Mouse (Mus musculus): Measurements from ENCODE around the gene Lfng. TPM values are rescaled to one million over a fixed set of nuclear protein-coding genes. Genes with fewer than 3 reads are reported as not detected.
A peak's percentile ranks its signal among the peaks of the same experiment; 100 is the strongest.

Lfng gene
- polyA plus RNA-seq (2015; fragmentation: Nextera tagmentation; extraction: Ambion mirVana): 7.1 and 7.3 TPM in 2 replicates

DNA sequence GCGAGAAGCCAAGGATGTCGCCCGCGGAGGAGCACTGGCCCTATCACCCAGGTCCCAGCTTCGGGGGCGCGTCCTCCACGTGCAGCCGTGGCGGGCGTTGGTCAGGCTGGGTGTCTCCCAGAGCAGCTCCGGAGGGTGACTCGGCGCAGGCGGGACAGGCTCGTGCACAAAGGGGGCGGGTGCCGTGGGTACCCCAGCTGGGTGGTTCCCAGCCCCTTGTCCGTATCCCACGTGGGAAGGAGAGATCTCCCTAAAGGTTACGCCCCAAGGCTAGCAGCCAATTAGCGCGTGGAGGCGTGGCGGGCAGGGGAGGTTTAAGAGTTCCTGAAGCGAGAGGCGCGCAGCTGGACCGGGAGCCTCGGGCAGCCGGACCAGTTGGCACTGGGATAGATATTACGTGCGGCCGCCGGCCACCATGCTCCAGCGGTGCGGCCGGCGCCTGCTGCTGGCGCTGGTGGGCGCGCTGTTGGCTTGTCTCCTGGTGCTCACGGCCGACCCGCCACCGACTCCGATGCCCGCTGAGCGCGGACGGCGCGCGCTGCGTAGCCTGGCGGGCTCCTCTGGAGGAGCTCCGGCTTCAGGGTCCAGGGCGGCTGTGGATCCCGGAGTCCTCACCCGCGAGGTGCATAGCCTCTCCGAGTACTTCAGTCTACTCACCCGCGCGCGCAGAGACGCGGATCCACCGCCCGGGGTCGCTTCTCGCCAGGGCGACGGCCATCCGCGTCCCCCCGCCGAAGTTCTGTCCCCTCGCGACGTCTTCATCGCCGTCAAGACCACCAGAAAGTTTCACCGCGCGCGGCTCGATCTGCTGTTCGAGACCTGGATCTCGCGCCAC lies at the start of gene Lfng:
Gene Lfng, plus strand, starts transcription at position 320 of the 835 bp plus-strand sequence.
- Histone ChIP-seq H3K4me1 (replicated peaks; ENCODE audit: control insufficient read depth, insufficient read depth, low read length) (peaks cover 12% of the 10 kb centered on the region), H3K9me3 (ENCODE audit: control insufficient read depth) (no peaks in the 10 kb centered on the region), H3K27ac (ENCODE audit: low read depth, low read length) (peak within 1 kb of the TSS; percentile 57), H3K27me3 (replicated peaks; ENCODE audit: control insufficient read depth, insufficient read depth, low read length) (peaks cover 9% of the 10 kb centered on the region), H3K9ac (ENCODE audit: low read depth, low read length) (peak within 1 kb of the TSS; percentile 50), H3K36me3 (ENCODE audit: control insufficient read depth, insufficient read depth) (peaks cover 2% of the 10 kb centered on the region; the same call in 1 of the 2 replicates), H3K4me3 (ENCODE audit: low read depth, low read length) (peak within 1 kb of the TSS; percentile 60), H3K4me2 (replicated peaks; ENCODE audit: low read depth) (peak within 1 kb of the TSS; percentile 89)
- peak; percentile 47 for TF ChIP-seq CTCF (IDR thresholded peaks at IDR 0.05; ENCODE audit: low read depth)
- under 1% methylated on average over 76 of the region's 91 CpGs for WGBS
- ATAC-seq: peak; percentile 32

DNA sequence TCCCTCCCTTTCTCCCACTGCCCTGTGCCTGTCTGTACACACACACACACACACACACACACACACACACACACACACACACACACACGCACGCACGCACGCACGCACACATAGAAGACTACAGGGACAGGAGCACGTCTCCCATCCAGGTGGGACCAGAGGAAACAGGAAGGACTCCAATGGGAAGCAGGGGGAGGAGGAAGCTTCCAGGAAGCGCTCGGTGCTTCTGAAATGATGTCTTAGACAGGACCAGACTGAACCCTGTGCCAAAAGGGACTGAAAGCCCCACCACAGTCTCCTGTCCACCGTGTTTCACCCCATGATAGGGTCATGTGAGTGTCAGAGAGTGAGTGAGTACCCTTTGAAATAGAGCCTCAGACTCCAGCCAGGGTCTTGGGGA lies 44.5 kb upstream of the Lfng start:
- H3K4me1 ChIP-seq (replicated peaks; ENCODE audit: control insufficient read depth, insufficient read depth, low read length): peaks cover 5% of the 10 kb centered on the region; the same call in 1 of the 2 replicates
- 73% methylated on average over 9 of the region's 9 CpGs for WGBS
- no peak for TF ChIP-seq CTCF (IDR thresholded peaks at IDR 0.05; ENCODE audit: low read depth)
- ATAC-seq: no peak
- H3K4me2 ChIP-seq (replicated peaks; ENCODE audit: low read depth): no peak overlapping the region
- H3K9me3 ChIP-seq (ENCODE audit: control insufficient read depth): no peaks in the 10 kb centered on the region
- H3K9ac ChIP-seq (ENCODE audit: low read depth, low read length): no peak overlapping the region
- no peaks in the 10 kb centered on the region for H3K36me3 ChIP-seq (ENCODE audit: control insufficient read depth, insufficient read depth)
- no peak overlapping the region for H3K4me3 ChIP-seq (ENCODE audit: low read depth, low read length)
- no peak overlapping the region for H3K27ac ChIP-seq (ENCODE audit: low read depth, low read length)
- no peaks in the 10 kb centered on the region for H3K27me3 ChIP-seq (replicated peaks; ENCODE audit: control insufficient read depth, insufficient read depth, low read length)

DNA sequence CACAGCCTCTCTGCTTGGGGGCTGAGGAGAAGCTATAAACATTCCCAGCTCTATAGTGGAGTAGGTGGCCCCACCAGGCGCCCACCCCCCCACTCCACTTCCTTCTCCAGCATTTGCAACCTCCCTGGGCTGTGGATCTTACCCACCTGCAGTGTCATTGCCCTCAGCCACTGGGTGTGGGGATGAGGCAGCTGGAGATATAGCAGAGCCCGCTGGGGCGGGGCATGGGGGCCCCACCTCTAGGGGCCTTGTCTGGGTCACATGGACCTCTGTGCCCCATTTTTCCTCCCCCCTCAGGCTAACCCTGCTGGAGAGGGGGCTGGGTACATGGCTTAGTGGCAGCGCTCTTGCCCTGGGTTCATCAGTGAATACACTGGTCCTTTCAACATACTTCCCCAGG lies 42.2 kb upstream of the Lfng start, which contains the start of gene Grifin:
Gene Grifin, minus strand, starts transcription at position 176 of the 400 bp plus-strand sequence.
- H3K27me3 ChIP-seq (replicated peaks; ENCODE audit: control insufficient read depth, insufficient read depth, low read length): no peaks in the 10 kb centered on the region
- peaks cover 5% of the 10 kb centered on the region; the same call in 1 of the 2 replicates for H3K4me1 ChIP-seq (replicated peaks; ENCODE audit: control insufficient read depth, insufficient read depth, low read length)
- 63% methylated on average over 4 of the region's 4 CpGs for WGBS
- H3K4me2 ChIP-seq (replicated peaks; ENCODE audit: low read depth): no peak within 1 kb of the TSS; the same call in 1 of the 2 replicates
- H3K27ac ChIP-seq (ENCODE audit: low read depth, low read length): no peak within 1 kb of the TSS
- H3K9me3 ChIP-seq (ENCODE audit: control insufficient read depth): no peaks in the 10 kb centered on the region
- no peaks in the 10 kb centered on the region for H3K36me3 ChIP-seq (ENCODE audit: control insufficient read depth, insufficient read depth)
- no peak within 1 kb of the TSS for H3K4me3 ChIP-seq (ENCODE audit: low read depth, low read length)
- TF ChIP-seq CTCF (IDR thresholded peaks at IDR 0.05; ENCODE audit: low read depth): no peak
- no peak within 1 kb of the TSS for H3K9ac ChIP-seq (ENCODE audit: low read depth, low read length)
- ATAC-seq: 0 out of 2 replicates have a peak, but pooled peaks have one; percentile 12

- no peak overlapping the region for H3K9ac ChIP-seq (ENCODE audit: low read depth, low read length)
- no peak overlapping the region for H3K4me3 ChIP-seq (ENCODE audit: low read depth, low read length)
- no peak for ATAC-seq
- no peaks in the 10 kb centered on the region for H3K27me3 ChIP-seq (replicated peaks; ENCODE audit: control insufficient read depth, insufficient read depth, low read length)
- 69% methylated on average over 5 of the region's 5 CpGs for WGBS
- H3K4me1 ChIP-seq (replicated peaks; ENCODE audit: control insufficient read depth, insufficient read depth, low read length): peaks cover 5% of the 10 kb centered on the region; the same call in 1 of the 2 replicates
- H3K36me3 ChIP-seq (ENCODE audit: control insufficient read depth, insufficient read depth): no peaks in the 10 kb centered on the region
- no peaks in the 10 kb centered on the region for H3K9me3 ChIP-seq (ENCODE audit: control insufficient read depth)
- no peak overlapping the region for H3K4me2 ChIP-seq (replicated peaks; ENCODE audit: low read depth)
- TF ChIP-seq CTCF (IDR thresholded peaks at IDR 0.05; ENCODE audit: low read depth): no peak
- no peak overlapping the region for H3K27ac ChIP-seq (ENCODE audit: low read depth, low read length)
Observed at GRCm38 (mm10) chr5:140565451-140565850, 41.7 kb upstream of the Lfng start.

- H3K36me3 ChIP-seq (ENCODE audit: control insufficient read depth, insufficient read depth): no peaks in the 10 kb centered on the region
- H3K9me3 ChIP-seq (ENCODE audit: control insufficient read depth): no peaks in the 10 kb centered on the region
- peaks cover 5% of the 10 kb centered on the region; the same call in 1 of the 2 replicates for H3K4me1 ChIP-seq (replicated peaks; ENCODE audit: control insufficient read depth, insufficient read depth, low read length)
- no peak overlapping the region for H3K4me2 ChIP-seq (replicated peaks; ENCODE audit: low read depth)
- peak; percentile 77 for TF ChIP-seq CTCF (IDR thresholded peaks at IDR 0.05; ENCODE audit: low read depth)
- ATAC-seq: peak; percentile 23; the same call in 1 of the 2 replicates
- 69% methylated on average over 6 of the region's 6 CpGs for WGBS
- no peaks in the 10 kb centered on the region for H3K27me3 ChIP-seq (replicated peaks; ENCODE audit: control insufficient read depth, insufficient read depth, low read length)
- no peak overlapping the region for H3K27ac ChIP-seq (ENCODE audit: low read depth, low read length)
- no peak overlapping the region for H3K4me3 ChIP-seq (ENCODE audit: low read depth, low read length)
- H3K9ac ChIP-seq (ENCODE audit: low read depth, low read length): no peak overlapping the region
Observed at GRCm38 (mm10) chr5:140565856-140566255, 41.3 kb upstream of the Lfng start.

- Histone ChIP-seq H3K4me2 (replicated peaks; ENCODE audit: low read depth) (no peak overlapping the region), H3K36me3 (ENCODE audit: control insufficient read depth, insufficient read depth) (no peaks in the 10 kb centered on the region), H3K4me3 (ENCODE audit: low read depth, low read length) (no peak overlapping the region), H3K27me3 (replicated peaks; ENCODE audit: control insufficient read depth, insufficient read depth, low read length) (no peaks in the 10 kb centered on the region), H3K9me3 (ENCODE audit: control insufficient read depth) (no peaks in the 10 kb centered on the region), H3K9ac (ENCODE audit: low read depth, low read length) (no peak overlapping the region), H3K4me1 (replicated peaks; ENCODE audit: control insufficient read depth, insufficient read depth, low read length) (peaks cover 5% of the 10 kb centered on the region; the same call in 1 of the 2 replicates), H3K27ac (ENCODE audit: low read depth, low read length) (no peak overlapping the region)
- ATAC-seq: no peak
- no peak for TF ChIP-seq CTCF (IDR thresholded peaks at IDR 0.05; ENCODE audit: low read depth)
- WGBS: 83% methylated on average over 4 of the region's 4 CpGs
Observed at GRCm38 (mm10) chr5:140566271-140566670, 40.8 kb upstream of the Lfng start.

Measured in intestine, postnatal 0 days (tissue).